Mouse (Mus musculus): ENCODE results near the gene Hist1h3c.
A peak's percentile ranks its signal among the peaks of the same experiment; 100 is the strongest.
"Not testable (repeated sequence)": the region's sequence is repeated elsewhere in the genome, so short reads cannot be mapped to it uniquely, and the experiment has no call there.

The Hist1h3c gene

GRCm38 (mm10) chr13:23757211-23757773 is 11.9 kb upstream of the Hist1h3c start:
- no peak for DNase-seq (ENCODE audit: low spot score in 2 of 2)

GRCm38 (mm10) chr13:23756790-23757189 is 11.4 kb upstream of the Hist1h3c start, which contains the start of gene Hist1h4b:
Hist1h4b (plus strand) TSS chr13:23757013.
- DNase-seq (ENCODE audit: low spot score in 2 of 2), result peak; percentile 90 to 91

- DNase-seq (ENCODE audit: low spot score in 2 of 2), result no peak
These were observed 9.6 kb upstream of the Hist1h3c start for GRCm38 (mm10) chr13:23755000-23755399.

GRCm38 (mm10) chr13:23753314-23754078 is 8.1 kb upstream of the Hist1h3c start:
- DNase-seq (ENCODE audit: low spot score in 2 of 2), result no peak

- no peak for DNase-seq (ENCODE audit: low spot score in 2 of 2)
These were observed 7.4 kb upstream of the Hist1h3c start for GRCm38 (mm10) chr13:23752742-23753172.

- peak; percentile 80 to 84 for DNase-seq (ENCODE audit: low spot score in 2 of 2)
These were observed 6.8 kb upstream of the Hist1h3c start, which contains the start of gene Hist1h3b for GRCm38 (mm10) chr13:23752067-23752741. Hist1h3b (plus strand) TSS chr13:23752267.

- no peak for DNase-seq (ENCODE audit: low spot score in 2 of 2)
These were observed 6.1 kb upstream of the Hist1h3c start for GRCm38 (mm10) chr13:23751478-23751956.

- not testable (repeated sequence) for DNase-seq (ENCODE audit: low spot score in 2 of 2)
These were observed 5.6 kb upstream of the Hist1h3c start, which contains the start of gene Hist1h2ab for GRCm38 (mm10) chr13:23750839-23751477. Hist1h2ab (plus strand) TSS chr13:23751126.

GRCm38 (mm10) chr13:23749563-23750121 is 4.2 kb upstream of the Hist1h3c start:
- no peak for DNase-seq (ENCODE audit: low spot score in 2 of 2)

- no peak for DNase-seq (ENCODE audit: low spot score in 2 of 2)
These were observed 2.5 kb upstream of the Hist1h3c start for GRCm38 (mm10) chr13:23747892-23748288.

- DNase-seq (ENCODE audit: low spot score in 2 of 2), result no peak
These were observed 1.9 kb upstream of the Hist1h3c start for GRCm38 (mm10) chr13:23747081-23747891.

GRCm38 (mm10) chr13:23746201-23747080 is 1.0 kb upstream of the Hist1h3c start, which contains the start of gene Hist1h2bb:
Hist1h2bb (plus strand) TSS chr13:23746734.
- peak; percentile 61 to 65 for DNase-seq (ENCODE audit: low spot score in 2 of 2)

GRCm38 (mm10) chr13:23744421-23745380 is 701 bp downstream of the Hist1h3c start:
- no peak for DNase-seq (ENCODE audit: low spot score in 2 of 2)

GRCm38 (mm10) chr13:23743963-23744362 is 1.4 kb downstream of the Hist1h3c start:
- no peak for DNase-seq (ENCODE audit: low spot score in 2 of 2)

- no peak for DNase-seq (ENCODE audit: low spot score in 2 of 2)
These were observed 2.2 kb downstream of the Hist1h3c start for GRCm38 (mm10) chr13:23743215-23743614.

GRCm38 (mm10) chr13:23742007-23742406 is 3.4 kb downstream of the Hist1h3c start:
- no peak for DNase-seq (ENCODE audit: low spot score in 2 of 2)

- DNase-seq (ENCODE audit: low spot score in 2 of 2), result no peak
These were observed 4.5 kb downstream of the Hist1h3c start for GRCm38 (mm10) chr13:23740910-23741309.

GRCm38 (mm10) chr13:23740256-23740840 is 5.1 kb downstream of the Hist1h3c start:
- no peak for DNase-seq (ENCODE audit: low spot score in 2 of 2)
